Mouse (Mus musculus) retina, embryonic 14.5 days (tissue): Measurements from ENCODE around the gene Ap1s2.
A peak's percentile ranks its signal among the peaks of the same experiment; 100 is the strongest.

Source experiments
- DNase-seq: peaks from one replicate; pipeline ENCODE4 v3.0.0-alpha.2; 2015; ENCODE audit warnings: low spot score

Gene Ap1s2

DNA sequence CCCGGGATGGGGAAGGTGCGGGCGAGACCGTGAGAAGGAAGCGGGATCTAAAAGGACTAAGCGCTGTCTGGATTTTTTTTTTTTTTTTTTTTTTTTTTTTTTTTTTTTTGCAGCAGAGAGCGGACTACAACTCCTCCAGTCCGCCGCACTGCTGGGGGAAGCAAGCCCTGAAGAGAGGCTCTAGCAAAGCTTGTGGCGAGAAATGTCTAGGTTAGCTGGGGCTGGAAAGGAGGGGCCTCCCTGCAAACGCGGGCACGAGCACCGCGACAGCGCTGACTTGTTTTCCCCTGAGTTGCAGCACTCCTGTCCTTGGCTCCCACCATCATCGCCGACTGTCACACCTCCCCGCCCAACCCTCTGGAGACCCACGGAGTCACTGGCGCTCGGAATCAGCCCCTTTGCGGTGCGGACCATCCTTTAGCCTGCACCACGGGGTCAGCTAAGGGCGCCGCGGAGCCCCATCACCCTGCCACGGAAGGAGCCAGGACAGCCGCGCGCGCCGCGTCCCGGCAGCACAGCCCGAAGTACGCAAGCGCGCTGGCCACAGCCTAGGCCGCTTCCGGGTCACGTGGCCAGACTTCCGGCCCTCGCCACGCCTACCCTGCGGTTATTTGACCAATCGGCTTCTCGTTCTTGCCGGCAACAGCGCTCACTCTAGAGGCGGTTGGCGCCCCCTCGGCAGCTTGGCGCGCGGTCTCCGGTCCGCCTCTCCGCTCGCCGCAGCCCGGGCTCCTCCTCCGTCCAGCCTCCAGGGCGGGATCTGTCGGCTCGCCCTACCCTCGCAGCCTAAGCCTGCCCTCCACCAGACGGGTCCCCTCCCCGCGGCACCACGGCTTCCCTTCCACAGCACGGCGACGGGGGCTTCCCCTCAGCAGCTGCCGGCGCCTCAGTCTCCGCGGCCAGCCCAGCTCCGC, at the start of gene Ap1s2:
Gene Ap1s2, plus strand, starts transcription at position 681 of the 914 bp plus-strand sequence.
- peak; percentile 92 for DNase-seq

DNA sequence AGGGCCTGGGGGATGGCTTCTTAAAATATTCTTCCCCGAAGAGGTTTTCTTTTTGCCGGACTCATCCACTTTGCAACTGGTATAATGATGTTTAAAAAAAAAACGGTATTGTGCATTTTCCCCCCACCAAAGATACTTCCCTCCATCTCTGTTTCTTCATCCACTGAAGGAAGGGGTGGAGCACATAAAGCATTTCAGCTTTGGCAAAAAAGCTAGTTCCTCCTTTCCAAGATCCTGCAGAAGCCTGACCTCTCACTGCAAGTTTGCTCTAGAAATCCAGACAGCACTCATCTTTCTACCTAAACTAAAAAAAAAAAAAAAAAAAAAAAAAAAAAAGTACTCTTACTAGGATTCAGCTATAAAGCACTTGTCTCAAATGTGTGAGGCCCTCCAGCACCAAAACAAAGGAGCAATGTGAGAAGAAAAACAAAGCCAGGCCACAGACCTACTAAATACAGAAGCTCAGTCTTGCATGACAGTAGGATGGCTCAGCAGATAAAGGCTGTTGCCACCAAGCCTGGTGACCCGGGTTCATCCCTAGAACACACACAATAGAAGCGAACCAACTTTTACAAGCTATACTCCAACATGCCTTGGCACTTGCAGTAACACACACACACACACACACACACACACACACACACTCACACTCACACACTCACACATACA, 41.0 kb upstream of the Ap1s2 start:
- DNase-seq, result no peak

DNA sequence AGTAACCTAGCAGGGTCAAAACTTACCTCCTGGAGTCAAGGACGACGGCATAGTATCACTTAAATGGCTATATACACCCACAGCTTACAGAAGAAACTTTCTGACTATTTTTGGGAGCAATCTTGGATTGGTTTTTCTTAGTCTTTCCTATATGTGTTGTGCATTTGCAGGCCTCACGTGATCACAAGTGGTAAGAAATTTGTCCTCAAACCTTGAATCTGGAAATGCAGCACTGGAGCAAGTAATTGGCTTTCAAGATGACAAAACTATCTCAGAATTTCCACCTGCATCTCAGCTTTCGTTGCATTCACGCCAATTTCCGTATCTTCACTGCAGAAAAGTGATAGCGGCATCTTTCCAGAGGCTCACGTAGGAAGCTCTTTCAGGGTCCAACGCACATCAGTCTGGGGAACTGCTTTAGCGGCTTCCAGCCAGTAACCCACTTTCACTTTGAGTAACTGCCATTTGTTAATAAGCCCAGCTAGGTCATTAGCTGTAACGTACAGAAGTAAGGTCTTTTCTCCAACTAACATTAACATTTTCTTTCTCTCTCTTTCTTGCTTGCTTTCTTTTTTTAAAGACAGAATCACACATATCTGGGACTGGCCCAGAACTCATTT, 40.0 kb upstream of the Ap1s2 start:
- DNase-seq, result no peak

DNA sequence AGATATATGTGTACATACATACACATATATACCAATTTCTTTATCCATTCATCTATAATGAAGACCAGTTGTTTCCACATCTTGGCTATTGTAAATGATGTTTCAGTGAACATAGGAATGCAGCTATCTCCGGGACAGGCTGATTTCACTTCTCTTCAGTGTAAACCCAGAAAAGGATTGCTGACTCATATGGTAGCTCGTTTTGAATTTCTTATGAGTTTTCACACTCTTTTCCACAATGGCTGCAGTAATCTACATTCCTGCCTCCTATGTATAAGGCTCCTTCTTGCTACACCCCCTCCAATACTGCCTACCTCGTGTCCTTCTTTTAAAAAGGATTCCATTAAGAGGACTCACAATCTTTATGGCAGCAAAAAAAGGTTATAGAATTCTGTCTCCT, 32.9 kb upstream of the Ap1s2 start:
- no peak for DNase-seq

DNA sequence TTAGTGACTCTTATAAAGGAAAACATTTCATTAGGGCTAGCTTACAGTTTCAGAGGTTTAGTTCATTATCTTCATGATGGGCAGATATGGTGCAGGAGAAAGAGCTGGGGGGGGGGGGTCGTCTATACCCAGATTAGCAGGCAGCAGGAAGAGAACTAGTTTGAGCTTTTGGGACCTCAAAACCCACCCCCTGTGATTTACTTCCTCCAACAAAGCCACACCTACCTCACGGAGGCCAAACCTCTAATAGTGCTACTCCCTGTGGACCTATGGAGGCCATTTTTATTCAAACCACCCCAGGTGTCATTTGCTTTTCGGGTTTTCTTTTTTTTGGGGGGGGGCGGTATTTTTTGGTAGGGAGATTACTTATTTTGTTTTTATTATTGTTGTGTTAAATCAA, 32.2 kb upstream of the Ap1s2 start:
- no peak for DNase-seq

DNA sequence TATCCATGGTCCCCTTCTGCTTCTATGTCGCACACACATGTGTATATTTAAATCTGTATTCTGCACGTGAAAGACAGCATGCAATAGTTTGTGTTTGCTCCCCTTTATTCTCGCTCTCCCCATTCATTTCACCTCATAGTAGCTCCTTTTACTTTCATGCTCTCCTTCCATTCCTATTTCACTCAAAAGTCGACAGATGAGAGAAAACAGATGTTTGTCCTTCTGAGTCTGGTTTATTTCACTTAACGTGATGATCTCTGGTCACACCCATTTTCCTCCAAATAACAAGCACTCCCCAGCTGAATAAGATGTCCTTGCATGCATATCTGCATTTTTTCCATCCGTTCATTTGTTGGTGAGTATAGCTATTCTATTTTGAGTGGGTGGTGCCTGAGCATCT, 29.8 kb upstream of the Ap1s2 start:
- DNase-seq, result no peak

DNA sequence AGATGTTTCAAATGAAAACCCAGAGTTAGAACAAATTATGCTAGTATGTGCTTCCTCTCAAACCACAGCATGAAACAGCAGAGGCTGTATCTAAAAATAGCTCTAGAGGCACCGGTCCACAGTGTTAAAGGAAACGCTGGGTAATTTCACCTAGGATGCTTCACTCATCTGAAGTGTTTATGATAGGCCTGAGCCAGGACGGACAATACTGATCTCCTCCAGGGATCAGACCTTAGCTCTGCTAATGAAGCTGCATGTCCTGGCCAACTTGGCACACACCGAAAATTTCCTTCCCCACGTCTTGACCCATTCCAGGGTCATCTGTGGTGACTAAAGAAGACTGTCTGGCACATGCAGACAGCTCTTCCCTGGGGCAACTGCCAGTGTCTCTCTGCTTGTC, 29.4 kb upstream of the Ap1s2 start:
- no peak for DNase-seq

DNA sequence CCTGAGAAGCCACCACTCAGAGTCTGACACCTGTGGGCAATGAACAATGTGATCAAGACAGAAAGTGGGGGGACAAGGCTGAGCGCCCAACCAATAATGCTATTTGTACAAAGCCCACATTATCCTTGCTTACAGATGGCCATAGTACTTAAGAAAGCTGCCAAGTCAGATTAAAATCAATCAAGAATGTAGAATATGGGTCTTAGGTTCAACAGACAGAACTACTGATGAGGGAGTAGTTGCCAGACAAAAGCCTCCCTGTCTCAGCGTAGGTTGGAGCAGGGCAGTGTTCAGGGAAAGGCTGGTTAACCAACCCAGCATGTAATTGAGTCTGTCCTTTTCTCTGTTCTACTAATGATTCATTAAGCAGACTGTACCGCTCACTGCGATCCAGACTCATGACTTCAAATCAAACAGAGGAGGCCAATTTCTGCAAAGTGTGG, 23.3 kb upstream of the Ap1s2 start:
- DNase-seq, result peak; percentile 69

DNA sequence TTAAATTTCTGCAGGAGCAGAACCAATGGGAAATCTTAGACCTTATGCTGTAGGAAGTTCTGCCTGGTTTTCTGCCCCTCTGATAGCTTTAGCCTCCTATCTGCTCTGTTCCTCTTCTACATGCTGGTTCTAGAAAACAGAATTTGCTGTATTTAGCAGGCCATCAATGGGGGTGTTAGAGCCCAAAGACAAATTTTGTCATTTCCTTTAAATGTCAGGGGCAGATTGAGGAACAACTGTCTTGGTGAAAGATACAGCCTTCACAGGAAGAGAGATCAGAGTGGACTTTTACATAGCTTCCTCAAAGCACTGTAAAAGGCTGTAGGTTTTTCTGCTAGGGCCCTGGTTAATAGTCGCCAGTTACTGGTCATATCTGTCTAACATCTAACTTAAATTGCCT, 11.5 kb upstream of the Ap1s2 start:
- DNase-seq, result no peak

DNA sequence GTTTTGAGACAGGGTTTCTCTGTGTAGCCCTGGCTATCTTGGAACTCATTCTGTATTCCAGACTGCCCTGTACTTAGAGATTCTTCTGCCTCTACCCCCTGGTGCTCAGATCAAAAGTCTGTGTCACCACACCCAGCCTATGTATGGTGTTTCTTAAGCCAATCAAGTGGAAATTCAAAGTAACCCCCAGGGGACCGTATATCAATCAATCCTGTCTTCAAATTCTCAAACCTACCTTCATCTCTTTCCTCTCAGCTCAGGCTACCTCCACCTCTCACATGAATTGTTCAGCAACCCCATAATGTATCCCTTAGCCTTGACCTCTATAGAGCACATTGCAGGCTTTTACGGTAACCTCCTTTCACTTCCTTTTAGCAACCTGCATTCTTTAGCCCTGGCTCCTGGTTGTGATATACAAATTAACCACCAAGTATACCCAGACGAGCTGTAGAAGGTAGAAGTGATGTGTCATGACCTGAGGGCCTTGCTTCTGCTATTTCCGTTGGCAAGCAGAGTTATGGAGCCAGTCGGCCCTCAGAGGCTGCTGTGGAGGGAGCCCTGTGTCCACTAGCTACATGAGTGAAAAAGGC, 9.3 kb upstream of the Ap1s2 start:
- DNase-seq, result no peak

DNA sequence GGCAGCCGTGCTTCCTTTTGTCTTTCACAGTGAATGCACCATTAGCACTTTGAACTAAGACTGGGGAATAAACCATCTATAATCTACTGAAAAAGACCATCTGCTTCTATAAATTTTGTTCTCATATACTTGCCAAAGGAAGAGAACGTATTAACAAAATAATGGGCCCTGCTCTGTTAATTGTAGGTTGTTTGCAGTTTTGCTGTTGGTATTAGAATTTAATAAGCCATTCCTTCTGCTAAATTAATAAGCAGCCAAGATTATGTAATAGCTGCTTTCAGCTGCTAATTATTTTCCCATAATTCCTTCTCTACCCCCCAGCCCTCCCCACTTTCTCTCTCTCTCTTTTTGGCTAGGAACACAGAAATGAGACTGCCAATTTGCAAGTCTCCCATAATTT, 2.0 kb upstream of the Ap1s2 start:
- DNase-seq, result no peak

DNA sequence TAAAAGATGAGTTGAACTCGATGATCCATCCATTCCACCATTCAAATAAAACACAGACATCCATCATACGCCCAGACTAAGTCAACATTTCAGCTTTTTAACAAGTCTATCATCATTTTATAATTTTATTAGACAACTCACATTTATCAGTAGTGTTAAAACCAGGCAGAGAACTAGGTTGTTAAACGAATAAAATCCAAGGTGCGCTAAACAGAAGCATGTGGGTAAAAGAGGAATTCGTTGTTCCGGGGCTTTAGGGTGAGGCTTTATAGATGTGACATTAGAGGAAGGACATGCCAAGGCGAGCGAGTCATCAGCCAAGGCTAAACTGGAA, 847 bp upstream of the Ap1s2 start:
- DNase-seq, result no peak

DNA sequence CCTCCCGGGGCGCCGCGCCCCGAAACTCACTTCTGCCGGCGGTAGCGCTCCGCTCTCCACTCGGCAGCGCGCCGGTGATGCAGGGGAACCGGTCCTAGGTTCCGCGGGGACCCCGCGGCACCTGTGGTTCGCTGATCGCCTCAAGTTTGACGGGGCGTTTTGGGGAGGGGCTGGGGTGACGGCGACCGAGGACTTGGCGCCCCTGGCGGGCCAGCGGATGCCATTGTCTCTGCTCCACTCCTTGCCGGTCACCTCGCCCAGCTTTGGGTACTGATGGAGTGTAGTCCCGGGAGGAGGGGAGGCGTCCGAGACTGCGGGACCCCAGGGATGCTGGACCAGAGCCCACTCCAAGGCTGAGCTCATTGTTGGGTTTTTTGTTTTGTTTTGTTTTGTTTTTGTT, 564 bp downstream of the Ap1s2 start:
- DNase-seq, result peak; percentile 57

DNA sequence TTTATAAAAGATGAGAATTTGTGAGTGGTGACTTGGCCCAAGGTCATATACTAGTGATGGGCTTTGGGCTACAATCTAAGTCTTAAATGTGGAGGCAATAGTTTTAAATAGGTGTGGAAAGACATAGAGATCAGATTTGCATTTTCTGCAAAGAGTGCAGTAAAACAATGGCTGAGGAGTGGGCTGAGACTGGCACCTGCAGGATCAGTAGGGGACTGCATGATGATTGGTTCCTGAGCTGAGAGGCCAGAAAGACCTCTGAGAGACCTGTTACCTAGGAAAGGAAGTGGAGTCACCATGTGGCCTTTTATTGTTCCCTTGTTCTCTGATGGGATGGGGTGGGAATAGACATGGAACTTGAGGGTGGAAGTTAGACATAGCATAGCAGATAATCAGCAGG, 4.0 kb downstream of the Ap1s2 start:
- peak; percentile 64 for DNase-seq

DNA sequence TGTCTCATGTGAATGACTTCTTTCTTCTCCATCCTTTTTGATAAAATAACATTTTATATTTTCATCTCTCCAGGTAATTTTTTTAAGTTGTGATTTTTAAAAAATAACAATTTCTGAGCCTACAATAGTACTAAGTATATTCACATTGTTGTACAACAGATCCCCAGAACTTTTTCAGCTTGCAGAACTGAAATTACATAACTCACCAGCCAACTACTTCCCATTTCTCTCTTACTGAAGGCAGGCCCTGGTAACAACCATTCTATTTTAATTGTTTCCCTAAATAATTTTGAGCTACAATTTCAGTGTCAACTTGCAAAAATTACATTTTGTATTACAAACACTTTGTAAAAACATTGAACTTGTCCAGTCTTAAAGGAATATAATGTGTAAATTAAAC, 20.7 kb downstream of the Ap1s2 start:
- DNase-seq, result no peak

DNA sequence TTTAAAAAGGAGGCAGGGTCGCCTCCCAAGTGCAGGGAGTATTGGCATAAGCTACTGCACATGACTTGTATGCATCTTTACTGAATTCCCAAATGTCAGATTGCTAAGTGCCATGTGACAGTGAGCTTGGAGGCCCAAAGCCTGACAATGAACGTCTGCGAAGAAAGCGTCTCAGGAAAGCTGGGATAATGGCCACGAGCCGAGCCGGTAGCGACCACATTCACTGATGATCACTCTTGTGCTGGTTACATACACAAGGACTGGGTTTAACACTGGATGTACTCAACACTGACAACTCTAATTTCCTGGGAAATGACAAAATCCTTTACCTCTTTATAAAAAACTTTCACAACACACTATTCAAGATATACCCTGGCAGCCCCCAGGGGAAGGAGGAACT, 25.9 kb downstream of the Ap1s2 start:
- DNase-seq, result no peak

DNA sequence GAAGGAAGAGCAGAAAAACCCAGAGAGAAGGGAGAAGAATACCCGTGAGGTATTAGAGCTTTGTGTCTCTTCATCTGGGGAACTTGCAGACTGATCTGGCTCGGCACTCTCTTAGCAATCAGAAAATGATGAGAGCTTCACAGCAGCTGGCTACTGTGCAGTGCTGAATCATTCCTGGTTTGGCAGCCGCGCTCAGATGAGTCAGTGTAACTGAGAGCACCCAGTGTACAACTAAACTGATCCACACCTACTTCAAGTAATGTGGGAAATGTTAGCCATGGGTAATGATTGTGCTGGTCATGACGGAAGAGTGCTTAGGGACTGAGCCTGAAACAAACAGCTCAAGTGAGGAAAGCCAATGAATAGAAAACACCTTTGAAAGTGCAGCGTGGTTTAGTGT, 29.8 kb downstream of the Ap1s2 start:
- no peak for DNase-seq

DNA sequence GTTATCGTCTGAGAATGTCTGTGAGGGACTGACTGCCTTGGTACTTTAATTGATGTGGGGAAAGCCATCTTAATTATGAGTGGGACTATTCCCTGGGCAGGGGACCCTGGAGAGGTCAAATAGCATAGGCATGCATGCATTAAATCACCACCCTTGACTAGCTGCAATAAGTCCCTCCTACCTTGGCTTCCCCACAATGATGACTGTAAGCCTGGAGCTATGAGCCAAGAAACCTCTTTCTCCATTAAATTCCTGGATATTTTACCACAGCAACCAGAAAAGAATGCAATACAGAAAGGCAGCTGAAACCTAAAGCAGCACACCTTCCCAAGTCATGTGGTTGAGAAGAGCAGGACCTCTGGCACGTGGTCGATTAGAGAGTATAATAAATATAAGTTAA, 35.6 kb downstream of the Ap1s2 start:
- no peak for DNase-seq

DNA sequence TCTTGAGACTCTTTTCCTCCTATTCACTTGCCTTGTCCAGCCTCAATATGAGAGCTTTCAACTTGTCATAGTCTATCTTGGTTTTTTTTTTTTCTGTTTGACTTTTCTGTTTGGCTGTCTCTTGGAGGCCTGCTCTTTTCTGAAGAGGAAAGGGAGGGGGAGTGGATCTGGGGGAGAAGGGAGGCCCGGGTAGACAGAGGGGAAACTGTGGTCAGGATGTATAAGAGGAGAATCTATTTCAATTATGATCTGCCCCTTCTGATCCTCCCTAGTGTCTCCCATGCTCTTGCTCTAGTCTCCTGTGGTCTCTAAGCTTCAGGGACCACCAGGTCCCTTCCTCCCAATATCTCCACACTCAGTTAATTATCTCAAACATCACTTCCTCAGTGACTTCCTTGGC, 42.8 kb downstream of the Ap1s2 start:
- DNase-seq, result no peak

DNA sequence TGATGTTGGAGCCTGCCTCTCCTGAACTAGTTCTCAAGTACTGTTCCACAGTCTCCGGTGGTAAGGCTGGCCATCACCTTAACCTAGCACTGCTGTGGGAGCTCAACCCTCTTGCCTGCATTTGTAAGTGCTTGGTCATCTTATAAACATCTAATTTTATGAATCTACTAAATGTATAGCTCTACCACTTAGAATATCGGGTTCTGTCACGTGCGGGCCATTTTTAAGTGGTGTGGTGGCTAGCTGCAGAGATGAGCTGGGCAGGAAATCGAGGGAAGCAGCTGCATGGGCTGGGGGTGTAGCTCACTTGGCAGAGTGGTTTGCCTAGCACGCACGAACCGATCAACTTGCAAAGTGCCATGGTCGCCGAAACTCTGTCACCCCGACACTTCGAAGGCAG, 48.6 kb downstream of the Ap1s2 start:
- DNase-seq, result no peak

DNA sequence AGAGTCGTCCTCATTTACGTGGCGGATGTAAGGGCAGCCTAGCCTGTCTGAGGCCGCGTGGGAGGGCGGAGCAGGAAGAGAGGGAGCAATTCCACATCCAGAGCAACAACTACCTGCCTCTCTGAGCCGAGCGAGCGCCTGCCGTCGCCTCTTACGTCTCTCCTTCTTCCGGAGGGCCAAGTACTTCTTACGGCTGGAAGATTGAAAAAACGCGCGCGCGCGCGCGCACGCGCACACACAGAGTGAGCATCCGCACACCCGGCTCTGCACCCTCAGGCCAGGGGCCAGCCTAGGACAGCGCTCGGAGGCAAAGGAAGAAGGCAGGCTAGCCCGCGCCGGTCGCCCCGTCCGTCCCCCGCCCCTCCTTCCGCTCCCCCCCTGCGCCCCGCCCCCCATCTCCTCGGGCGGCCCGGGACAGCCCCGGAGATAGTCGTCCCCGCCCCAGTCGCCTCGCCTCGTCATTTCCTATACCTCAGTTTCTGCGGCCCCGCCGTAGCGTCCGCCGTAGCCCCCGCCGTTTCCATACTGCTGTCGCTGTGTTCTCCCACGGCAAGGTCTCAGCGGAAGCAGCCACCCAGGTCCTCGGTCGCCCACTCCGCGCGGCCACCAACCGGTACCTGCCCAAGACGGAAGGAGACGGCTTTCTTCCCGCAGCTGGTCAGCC, 49.1 kb downstream of the Ap1s2 start:
- DNase-seq, result peak; percentile 65

DNA sequence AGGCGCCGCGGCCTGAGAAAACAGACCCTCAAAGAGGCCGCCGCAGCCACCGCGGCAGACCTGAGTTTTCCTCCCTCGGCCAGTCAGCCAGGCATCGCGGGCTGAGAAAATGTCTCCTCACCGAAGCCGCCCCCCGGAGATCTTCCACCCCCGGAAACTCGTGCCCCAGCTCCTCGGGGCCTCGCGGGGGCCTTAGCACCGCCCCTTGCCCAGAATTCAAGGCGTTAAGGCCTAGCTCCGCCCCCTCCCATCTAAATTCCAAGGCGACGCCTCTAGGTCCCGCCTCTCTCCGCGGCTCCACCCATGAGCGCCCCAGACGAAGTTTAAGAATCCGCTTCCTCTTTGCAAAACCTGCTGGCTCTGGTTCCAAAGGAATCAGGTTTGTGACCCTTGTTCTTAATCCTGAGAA, 49.7 kb downstream of the Ap1s2 start, which contains the start of gene Zrsr2:
Gene Zrsr2, minus strand, starts transcription at position 195 of the 409 bp plus-strand sequence.
- peak; percentile 89 for DNase-seq
